Mouse (Mus musculus) urinary bladder, adult 2 months (tissue): ENCODE measurements around the gene Cdc42se1. TPM values are rescaled to one million over a fixed set of nuclear protein-coding genes. Genes with fewer than 3 reads are reported as not detected.

Experiments
- DNase-seq: peaks from one replicate; pipeline ENCODE4 v3.0.0; 2022; ENCODE audit warnings: low spot score
- polyA plus RNA-seq: library from polyadenylated mRNA; depleted of rRNA; stranded (reverse); fragments of >200 nt; gene quantifications from 2 replicates; pipeline ENCODE4 v1.2.3, GENCODE M21; 2012

Gene Cdc42se1
- polyA plus RNA-seq, 1 experiment, result 92.7 TPM

DNA sequence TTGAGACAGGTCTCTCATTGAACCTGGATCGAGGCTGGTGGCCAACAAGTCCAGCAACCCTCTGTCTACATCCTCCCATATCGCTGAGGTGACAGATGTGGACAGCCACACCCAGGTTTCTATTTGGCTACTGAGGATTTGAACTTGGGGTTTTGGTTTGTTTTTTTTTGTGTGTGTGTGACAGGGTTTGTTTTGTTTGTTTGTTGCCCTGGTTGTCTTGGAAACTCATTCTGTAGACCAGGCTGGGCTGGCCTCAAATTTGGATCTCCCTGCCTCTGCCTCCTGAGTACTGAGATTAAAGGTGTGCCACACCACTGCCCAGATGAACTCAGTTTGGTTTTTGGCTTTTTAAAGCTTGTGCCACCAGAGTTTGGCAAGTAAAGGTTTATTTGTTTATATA is 5.5 kb upstream of the Cdc42se1 start:
- no peak for DNase-seq

DNA sequence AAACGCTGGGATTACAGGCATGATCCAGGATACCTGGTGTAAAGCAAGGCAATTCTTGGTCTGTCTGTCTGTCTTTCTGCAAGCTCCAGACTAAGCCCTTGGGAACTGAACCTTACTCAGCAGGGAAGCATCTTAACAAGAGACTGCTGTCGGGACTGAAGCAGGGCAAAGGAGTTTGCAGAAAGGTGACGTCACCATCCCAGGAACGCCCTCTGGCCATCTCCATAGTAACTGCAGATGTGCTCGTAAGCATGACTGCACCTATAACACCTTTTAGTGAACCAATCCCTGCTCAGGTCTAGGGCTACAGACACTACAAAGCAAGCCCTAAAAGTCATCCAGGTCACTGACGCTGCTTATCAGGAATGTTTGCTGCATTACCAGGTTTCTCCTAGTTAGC is 4.2 kb upstream of the Cdc42se1 start:
- no peak for DNase-seq

DNA sequence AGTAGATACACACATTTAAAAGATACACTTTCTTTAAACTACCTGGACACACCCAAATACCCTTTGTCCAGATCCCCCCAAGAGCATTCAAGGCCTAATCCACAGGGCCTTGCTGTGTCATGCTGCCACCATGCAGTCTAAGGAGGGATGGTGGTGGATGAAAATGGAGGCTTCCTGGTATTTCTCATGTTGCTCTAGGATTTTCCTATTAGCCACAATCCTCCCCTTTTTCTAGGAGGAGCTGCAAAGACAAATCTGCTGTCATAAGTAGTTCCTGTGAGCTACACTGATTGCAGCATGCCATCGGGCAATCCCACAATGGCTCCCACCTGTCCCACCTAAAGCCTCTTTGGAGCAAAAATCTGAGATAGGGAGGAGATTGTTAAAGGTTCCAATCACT is 1.3 kb upstream of the Cdc42se1 start:
- no peak for DNase-seq

DNA sequence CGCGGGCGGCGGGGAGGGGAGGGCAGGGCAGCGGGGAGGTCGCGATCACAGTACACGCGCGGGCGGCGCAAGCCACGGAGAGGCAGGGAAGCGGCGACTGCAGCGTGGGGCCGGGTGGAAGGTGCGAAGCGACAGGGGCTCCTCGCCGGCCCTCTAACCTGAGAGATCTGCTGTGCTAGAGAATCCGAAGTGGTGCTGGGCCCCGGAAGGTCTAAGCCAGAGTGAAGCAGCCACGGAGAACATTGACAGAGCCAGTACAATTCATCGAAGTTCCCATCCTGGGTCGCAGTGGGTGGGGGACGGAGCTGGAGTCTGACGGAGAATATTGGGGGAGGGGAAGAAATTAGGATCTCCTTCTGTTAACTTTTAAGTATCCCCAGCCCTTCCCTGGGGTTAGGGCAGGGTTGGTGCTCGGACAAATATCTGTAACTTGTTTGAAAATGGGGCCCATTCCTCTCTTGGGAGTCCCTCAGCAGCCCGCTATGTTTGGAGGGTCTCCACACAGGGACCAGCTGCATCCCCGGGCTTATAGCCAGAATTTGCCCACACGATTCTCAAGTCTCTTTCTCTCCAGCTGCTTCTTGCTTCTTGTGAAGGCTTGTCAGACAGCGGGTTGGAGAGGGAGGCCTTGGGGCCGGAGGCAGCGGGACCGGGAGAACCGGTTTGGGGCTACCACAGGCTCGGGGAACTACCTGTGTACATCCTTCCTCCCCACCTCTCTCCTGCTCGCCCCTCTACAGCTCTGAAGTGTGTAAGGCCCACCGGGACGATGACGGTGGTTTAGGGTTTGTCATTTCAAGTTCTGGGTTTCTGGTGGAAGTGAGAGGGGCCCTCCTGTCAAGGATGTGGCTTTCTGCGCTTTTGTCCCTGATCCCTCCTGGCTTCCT is 605 bp downstream of the Cdc42se1 start:
- peak; percentile 60 for DNase-seq

DNA sequence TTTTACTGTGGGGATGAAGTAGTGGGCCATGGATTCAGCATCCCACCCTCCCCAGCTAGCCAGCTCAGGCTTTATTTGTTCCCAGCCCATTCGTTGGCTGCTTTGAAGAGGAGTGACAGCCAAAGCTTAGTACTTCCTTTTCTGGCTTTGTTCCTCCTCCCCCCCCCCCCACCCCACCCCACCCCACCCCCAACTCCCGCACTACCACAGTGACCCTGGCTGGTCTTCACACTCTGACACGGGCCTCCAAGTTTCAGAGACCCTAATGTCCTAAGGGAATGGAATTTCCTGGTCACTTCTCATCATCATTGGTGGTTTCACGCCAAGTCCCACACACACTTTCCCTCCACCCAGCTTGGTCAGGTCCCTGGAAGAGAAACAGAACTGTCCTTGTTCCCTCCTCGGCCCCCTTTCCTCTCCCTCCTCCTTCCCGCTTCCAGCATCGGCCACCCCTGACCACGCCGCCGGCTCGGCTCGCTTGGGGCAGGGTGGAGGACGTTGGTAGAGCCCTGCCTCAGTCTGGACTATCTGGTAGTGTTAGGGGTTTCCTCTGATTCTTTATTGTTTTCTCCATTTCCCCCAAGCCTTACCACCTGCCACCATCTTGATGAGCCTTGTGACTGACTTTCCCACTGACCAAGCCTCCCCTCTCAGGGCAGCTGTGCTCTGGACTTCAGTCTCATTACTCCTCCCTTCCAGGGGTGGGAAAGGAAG is 1.4 kb downstream of the Cdc42se1 start:
- no peak for DNase-seq

DNA sequence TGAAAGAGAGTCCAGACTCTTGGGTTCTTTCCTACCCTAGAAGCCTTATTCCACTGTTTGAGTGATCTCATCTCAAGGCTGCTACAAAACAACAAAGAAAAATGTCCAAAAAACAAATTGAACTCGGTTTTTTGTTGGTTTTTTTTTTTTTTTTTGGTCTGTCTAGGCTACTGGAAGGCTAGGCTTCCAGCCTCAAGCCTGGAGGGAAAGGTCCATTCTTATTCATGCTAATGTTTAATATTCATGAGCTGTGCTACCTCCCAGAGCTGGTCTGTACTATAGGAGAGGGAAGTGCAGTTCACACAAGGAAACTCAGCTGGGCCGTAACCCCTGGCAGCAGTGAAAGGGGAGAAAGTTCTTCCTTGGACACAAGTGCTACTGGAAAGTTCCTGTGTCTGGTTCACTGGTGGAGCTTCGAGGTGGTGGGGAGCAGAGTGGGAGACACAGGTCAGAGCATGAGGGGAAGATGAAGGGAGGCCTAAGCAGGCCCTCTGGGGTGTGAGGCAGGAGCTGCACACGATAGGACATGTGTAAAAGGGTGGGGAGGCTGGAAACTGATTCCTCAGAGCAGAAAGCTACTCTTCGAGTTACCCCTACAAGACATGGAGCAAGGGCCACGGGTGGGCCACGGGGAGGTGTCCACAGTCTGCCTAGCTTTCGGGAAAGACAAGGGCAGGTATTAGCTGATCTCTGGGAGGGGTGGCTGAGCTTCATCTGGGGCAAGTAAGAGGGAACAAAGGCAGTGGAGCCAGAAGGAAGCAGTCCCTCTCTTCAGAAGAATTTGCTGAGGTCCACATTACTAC is 2.2 kb downstream of the Cdc42se1 start:
- DNase-seq, result no peak

DNA sequence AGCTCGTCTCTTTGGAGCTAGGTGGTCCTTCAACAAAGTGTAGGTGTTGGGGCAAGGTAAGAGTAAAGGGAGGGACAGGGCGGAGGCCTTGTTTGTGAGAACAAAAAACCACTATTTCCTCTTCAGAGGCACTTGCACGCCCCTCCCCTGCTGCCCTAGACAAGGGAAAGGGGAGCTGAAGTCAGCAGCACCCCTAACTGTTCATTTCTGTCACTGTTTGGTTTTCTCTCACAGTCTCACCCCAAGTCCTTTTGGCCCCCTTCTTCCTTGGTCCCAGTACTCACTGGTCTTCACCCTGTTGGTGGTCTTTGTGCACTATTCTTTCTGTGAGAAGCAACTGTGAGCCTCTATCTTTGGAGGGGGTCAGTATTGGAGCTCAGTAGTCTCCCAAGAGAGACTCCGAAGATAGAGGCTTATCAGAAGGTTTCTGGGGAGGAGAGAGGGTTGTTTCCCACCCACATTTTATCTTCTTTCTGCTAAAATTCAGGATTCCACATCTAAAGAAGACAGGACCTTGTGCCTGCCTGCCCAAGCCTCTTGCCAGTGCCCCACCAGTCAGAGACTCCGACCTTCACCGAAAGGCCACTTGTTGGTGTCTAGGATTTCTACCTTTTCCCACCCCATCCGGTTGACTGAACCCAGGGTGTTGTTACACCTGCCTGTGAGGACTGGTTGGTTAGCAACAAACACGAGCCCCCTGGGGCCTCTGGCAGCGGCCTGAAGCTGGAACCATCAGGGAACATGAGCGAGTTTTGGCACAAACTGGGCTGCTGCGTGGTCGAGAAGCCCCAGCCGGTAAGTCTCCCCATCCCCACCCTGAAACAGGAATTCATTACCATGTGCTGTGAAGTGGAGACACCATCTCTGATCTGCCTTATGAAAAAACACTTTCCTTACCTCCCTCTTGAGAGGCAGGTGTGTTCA is 3.0 kb downstream of the Cdc42se1 start, which contains the start of gene Mllt11:
Gene Mllt11, minus strand, starts transcription at position 874 of the 924 bp plus-strand sequence.
- no peak for DNase-seq

DNA sequence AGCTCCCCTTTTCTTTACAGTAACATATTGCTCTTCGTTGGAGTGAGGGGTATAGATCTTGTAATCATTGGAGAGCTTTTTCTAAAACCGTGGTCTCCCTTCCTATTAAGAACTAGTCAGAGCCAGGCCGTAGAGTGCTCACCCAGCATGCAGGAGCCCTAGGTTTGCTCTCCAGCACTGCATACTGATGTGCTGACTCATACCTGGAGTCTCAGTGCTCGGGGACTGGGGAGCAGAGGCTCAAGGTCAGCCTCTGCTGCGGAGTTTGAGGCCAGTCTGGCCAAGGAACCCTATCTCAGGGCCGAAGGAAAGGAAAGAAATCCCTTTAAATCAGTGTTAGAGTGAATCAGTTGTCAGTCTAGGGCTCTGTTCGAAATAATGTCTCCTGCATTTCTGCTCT is 4.2 kb downstream of the Cdc42se1 start:
- no peak for DNase-seq

DNA sequence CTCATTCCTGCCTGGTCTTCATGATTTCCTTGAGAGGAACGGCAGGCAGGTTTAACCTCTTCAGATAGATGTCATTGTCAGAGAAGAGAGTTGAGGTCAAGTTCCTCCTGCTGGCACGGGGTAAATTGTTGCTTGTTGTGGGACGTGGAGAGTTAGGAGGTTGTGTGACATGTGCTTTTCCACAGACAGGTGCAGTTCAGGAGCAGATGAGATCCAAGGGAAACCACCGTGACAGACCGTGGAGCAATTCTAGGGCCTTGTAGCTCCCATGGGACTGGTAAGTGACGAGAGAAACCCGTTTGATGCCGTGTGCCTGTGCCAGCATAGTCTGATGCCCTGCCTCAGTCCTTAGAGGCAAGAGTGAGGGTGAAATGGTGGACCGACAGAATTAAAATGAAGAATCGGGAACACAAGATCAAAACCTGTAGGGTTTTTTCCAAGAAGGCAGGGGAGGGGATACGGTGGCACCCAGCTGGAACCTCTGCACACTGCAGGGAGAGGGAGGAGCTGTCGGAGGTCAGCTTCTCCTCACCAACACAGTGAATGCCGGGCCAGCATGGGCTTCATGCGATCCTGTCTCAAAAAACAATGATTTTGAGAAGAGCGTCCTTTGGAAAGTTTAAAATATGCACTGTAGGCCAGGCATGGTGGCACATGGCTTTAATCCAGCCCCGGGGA is 4.9 kb downstream of the Cdc42se1 start:
- no peak for DNase-seq

DNA sequence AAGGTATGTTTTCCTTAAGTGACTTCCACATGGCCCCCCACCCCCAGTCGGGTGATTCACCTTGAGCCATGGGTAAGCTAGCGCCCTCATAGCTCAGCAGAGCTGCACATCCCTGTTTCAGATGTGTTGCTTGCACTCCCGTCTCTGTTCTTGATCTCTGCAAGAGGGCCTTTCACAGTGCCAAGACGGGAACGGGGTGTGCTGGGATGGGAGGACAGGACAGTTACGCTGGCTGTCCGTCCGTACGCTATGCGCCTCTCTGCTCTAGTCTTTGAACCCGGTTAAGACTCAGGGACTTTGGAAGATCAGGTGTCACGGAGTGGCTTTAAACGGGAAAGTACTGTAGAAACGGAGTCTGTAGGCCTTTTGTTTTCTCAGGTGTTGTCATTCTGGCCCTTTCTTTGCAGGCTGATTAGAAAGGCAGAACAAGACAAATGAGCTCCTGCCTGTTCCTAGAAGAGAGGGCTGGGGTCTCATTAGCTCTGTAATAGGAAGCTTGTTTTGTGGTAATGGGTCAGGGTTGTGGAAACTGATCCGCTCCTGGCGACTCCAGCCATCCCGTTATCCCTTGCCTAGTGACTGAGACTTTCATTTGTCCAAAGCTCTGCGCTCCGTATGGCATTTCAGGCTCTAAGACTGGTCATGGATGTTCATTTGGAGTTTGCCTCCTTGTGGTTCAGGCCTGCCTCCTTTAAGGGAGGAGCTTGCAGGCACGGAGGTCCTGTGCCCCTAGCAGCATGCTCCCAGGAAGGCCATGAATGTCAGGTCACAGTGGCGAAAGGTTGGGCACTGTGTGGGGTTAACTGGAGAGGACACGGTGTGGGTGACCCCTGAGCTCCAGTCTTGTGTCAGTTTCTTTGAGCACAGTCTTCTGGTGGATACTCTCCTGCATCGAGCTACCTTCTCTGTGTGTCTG is 7.1 kb downstream of the Cdc42se1 start:
- DNase-seq, result no peak

DNA sequence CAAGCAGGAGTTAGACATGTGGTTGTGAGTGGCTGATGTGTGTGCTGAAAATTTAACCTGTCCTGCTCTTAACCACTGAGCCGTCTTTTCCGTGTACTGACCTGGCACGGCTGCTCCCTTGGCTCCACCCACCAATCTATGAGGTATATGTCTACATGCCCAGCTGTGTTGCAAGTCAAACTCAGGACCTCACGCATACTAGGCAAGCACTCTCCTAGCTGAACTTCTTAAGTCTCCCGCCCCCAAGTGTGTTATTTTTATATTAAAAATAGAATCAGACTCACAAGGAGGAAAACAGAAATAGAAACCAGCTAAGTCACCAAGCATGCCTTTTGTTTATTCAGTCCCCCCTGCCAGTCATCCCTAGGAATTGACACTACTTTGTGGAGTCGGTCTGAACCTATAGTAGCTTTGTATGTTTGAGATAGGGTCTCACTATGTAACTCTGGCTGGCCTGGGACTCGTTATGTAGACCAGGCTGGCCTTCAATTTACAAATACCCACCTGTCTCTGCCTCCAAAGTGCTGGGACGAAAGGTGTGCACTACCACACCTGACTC is 9.1 kb downstream of the Cdc42se1 start:
- no peak for DNase-seq

DNA sequence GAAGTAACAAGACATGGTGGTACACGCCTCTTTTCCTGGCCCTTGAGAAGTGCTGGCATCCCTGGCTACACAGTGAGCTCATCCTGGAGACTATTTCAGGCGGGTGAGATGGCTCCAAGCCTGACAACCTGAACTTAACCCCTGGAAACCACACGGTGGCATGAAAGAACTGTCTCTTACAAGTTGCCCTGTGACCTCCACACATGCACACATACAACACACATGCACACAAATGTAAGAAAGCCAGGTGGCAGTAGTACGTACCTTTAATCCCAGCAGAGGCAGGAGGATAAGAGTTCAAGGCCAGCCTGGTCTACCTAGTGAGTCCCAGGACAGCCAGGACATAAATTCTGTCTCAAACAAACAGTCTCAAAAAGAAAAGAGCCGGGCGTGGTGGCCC is 10.5 kb downstream of the Cdc42se1 start:
- DNase-seq, result no peak

DNA sequence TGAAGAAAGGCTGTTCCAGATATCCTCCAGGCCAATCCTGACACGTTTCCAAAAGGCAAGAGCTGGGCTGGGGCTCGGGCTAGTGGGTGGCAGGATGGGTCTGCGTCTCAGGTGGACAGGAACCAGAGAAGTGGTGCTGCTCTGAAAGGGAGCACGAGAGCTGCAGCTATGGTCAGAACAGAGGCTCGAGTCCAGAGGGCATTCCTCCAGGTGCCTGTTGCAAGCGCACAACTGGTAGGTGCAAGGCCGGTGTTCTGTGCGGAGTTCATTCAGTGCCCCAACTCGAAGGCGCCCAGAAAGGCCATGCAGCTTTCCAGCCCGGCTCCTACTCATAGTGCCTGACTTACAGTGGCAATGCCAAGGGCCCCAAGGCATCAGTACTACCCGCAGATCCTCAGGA is 11.4 kb downstream of the Cdc42se1 start:
- no peak for DNase-seq

DNA sequence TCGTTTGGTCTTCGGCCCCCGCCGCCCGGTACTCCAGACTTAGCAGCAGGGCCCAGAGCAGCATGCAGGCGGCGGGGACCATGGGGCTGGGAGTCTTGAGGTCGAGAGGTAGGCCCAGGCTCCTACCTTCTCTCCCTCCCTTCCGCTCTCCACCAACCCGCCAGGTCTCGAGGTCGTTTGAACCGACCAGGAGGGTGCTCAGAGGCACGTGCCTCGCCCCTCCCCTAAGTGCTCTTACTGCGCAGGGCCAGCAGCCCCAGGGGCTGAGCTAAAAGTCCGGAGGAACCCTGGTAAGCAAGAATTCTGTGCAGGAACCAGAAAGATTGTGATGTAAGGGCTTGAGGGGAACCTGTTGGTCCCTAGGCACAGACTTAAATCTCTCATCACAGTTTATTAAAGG is 12.4 kb downstream of the Cdc42se1 start:
- DNase-seq, result no peak

DNA sequence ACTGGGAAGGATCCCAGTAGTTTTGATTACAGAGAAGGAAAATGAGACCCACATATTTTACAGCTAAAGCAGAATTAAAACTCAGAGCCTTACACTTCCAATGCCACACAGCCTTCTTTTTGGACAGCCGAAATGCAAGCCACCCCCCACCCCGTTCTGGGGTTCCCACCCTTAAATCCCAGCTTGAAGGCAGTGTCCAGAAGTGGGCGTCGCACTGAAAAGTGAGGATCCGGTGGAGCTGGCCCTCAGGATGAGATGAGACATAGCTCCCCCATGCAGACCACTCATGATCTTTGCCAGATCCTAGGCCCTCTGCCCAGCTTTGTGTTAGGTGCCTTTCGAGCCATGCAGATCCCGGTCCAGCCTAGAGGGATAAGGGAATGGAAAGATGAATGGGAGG is 13.0 kb downstream of the Cdc42se1 start, which contains the start of gene Gm128:
Gene Gm128, minus strand, starts transcription at position 101 of the 400 bp plus-strand sequence.
- DNase-seq, result no peak

DNA sequence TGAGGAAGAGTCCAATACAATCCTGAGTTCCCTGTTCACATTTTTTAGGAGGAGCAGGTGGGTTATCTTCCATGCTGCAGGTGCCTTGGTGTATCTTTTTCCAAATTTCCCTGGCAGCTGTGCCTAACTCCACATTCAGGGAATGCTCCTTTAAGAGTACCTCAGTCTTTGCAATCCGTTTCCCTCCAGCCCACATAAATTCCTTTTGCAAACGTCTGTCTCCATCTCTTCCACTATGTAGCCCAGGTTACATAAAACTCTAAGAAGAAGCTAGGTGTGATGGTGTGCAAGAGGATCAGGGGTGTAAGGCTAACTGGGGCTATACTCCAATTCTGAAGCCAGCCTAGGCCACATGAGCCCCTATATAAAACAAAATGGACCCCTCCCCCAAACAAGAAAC is 14.6 kb downstream of the Cdc42se1 start:
- DNase-seq, result no peak

DNA sequence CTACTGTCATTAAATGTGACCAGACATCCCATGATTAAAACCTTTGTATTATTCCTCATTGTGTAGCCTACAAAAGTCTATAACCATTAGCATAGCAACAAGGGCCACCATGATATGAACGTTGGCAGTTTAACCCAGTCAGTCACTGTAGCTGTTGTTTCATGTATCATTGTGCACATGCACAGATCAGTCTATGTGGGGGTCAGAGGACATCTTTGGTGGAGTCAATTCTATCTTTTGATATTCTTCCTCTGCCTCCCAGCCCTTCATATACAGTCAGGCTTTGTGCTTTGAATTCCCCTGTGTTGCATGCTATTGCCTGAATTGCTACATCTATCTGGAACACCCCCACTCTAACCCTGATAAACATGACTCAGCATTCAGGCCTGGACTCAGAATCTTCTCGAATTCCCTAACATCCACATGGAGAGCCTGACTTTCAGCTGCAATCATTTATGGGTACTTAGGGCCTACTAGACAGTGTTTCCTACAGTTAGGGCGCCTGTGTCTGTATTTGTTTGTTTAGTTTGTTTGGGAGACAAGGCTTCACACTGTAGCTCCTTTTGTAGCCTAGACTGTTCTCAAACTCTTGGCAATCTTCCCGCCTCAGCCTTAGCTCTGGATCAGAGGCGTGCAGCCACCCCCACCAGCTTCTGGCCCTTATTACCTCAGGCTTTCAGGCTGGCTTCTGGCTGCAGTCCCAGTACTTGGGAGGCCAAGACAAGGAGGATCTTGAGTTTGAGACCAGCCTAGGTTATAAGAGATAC is 18.1 kb downstream of the Cdc42se1 start:
- no peak for DNase-seq

DNA sequence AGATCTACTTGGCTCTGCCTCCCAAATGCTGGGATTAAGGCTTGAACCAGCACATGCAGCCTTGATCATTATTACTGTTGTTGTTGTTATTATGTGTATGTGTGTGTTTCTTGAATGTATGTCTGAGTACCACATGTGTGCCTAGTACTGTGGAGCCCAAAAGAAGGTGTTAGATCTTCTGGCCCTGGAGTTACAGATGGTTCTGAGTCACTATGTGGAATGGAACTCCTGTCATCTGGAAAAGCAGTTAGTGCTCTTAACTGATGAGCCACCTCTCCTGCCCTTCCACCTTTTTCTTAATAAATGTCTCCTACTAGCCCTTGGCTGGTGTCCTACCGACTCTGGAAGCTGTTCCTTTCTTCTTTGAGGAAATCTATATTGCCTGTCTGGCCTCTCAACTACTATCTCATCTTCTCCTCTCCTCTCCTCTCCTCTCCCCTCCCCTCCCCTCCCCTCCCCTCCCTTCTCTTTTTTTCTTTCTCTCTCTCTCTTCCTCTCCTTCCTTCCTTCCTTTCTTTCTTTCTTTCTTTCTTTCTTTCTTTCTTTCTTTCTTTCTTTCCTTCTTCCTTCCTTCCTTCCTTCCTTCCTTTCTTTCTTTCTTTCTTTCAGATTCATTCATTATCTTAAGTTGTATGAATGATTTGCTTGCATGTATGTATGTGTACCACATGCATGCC is 19.3 kb downstream of the Cdc42se1 start:
- no peak for DNase-seq
